Mouse (Mus musculus) bone marrow macrophage, adult 2 months (primary cell): Measurements from ENCODE around the gene Ndufa4. TPM values are rescaled to one million over a fixed set of nuclear protein-coding genes. Genes with fewer than 3 reads are reported as not detected.
"Not testable (repeated sequence)": the region's sequence is repeated elsewhere in the genome, so short reads cannot be mapped to it uniquely, and the experiment has no call there.

ENCODE experiments used
- H3K27ac ChIP-seq: 2 replicates; pipeline ENCODE4 v1.5.1; 2012; ENCODE audit warnings: low read depth, low read length; ENCODE audit not compliant: insufficient read depth
- H3K4me1 ChIP-seq: 2 replicates; pipeline ENCODE4 v1.6.1; 2012; ENCODE audit warnings: low read length; ENCODE audit not compliant: control insufficient read depth, insufficient read depth
- H3K4me3 ChIP-seq: 2 replicates; pipeline ENCODE4 v1.5.1; 2012; ENCODE audit warnings: mild to moderate bottlenecking, low read length, moderate library complexity; ENCODE audit not compliant: insufficient read depth
- CTCF ChIP-seq: IDR thresholded peaks from 2 replicates; pipeline ENCODE4 v1.5.1; 2012; ENCODE audit warnings: low read depth, mild to moderate bottlenecking, low read length, moderate library complexity
- POLR2A ChIP-seq: IDR thresholded peaks from 2 replicates; pipeline ENCODE4 v1.6.1; 2012; ENCODE audit warnings: mild to moderate bottlenecking, low read depth, low read length, borderline replicate concordance
- polyA plus RNA-seq: library from polyadenylated mRNA; stranded (reverse); fragments of >200 nt; gene quantifications from 2 replicates; pipeline ENCODE4 v1.2.4, GENCODE M21; 2012; ENCODE audit not compliant: missing spikeins, insufficient read depth, insufficient read length

The Ndufa4 gene
- polyA plus RNA-seq, 1 experiment, result 408 TPM

DNA sequence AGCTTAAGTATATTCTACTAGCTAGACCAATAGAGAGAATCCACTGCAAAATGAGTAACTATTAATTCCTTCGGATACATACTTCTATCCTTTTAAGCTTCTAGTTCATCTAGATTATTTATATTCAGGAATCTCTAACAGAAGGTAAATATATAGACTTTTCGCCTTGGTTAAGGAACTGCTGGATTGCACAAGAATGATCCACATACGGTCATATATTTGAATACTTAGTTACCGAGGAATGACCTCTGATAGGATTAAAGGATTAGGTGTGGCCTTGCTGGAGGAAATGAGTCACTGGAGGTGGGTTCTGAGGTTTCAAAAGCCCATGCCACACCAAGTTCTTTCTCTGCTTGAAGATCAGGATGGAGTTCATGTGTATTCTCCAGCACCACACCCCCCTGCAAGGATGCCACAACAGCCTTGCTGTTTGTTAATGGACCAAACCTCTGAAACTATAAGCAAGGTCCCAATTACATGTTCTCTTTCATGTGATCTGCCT lies 6.4 kb downstream of the Ndufa4 start:
- Histone ChIP-seq H3K4me1 (peaks cover 8% of the 10 kb centered on the region), H3K27ac (no peak overlapping the region), H3K4me3 (no peak overlapping the region)
- TF ChIP-seq CTCF, result no peak
- TF ChIP-seq POLR2A, result no peak

DNA sequence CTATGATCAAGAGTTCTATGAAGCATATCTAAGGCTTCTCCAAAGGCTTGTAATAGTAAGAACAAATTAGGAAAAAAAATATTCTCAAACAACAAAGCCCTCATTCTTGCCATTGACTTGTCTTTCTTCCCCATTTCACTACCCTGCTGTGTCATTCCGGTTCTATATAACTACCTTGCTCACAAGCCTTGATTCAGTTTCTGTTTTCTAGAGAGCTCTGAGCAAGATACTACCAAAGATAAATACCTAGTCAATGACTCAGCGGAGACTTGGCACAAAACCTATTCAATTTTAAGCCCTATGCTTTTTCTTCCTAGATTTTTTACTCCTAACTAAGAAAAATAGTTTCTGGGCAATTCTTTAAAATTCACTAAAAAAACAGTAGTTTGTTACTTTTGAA lies 31.9 kb downstream of the Ndufa4 start:
- not testable (repeated sequence) for H3K27ac ChIP-seq, H3K4me3 ChIP-seq, H3K4me1 ChIP-seq

Other genes starting within 250 kb of the Ndufa4 start
- 35.1 and 39.4 TPM in 2 replicates for gene Phf14, start 312 bp upstream of the Ndufa4 start, polyA plus RNA-seq